Mouse (Mus musculus): ENCODE data around the gene Gm3854.
A peak's percentile ranks its signal among the peaks of the same experiment; 100 is the strongest.
"Not testable (repeated sequence)": the region's sequence is repeated elsewhere in the genome, so short reads cannot be mapped to it uniquely, and the experiment has no call there.

Gene Gm3854

DNA sequence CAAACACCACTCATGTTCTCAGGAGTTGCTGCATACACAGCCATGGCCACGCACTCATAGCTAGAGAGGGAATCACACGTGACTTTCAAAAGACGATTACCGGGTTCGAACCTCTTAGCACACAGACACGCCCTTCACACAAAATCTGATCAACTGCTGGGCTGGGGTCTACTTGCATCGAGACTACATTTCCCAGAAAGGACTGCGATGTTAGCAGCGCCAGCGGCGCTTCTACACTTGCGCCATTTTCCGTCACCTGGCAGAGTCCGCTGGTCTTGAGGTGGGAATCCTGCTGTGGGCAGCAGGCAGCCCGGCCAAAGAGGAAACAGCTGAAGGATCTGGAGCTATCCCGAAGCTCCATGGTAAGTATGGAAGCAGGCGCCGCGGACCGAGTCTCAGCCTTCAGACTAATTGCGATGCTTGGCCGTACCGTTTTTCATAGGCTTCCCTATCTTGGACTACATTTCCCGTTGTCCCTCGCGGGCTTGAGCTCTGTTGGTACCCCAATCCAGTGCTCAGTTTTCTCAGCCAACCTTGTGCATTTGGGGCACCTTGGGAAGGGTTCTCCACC is at the start of gene Gm3854:
Gene Gm3854, plus strand, starts transcription at position 259 of the 571 bp plus-strand sequence.
- peak; percentile 94 for DNase-seq (ENCODE audit: low read depth, low spot score)

DNA sequence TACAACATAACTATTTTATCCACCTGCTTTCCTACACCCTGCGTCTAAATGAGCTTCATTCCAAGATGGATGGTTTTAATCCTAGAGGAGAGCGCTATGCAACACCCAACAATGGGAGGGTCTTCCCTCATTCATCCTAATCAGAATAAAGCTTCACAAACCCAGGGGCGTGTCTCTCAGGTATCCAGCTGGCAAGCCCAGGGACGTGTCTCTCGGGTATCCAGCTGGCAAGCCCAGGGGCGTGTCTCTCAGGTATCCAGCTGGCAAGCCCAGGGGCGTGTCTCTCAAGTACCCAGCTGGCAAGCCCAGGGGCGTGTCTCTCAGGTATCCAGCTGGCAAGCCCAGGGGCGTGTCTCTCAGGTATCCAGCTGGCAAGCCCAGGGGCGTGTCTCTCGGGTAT is 42.8 kb upstream of the Gm3854 start:
- DNase-seq (ENCODE audit: low read depth, low spot score) = peak; percentile 35

DNA sequence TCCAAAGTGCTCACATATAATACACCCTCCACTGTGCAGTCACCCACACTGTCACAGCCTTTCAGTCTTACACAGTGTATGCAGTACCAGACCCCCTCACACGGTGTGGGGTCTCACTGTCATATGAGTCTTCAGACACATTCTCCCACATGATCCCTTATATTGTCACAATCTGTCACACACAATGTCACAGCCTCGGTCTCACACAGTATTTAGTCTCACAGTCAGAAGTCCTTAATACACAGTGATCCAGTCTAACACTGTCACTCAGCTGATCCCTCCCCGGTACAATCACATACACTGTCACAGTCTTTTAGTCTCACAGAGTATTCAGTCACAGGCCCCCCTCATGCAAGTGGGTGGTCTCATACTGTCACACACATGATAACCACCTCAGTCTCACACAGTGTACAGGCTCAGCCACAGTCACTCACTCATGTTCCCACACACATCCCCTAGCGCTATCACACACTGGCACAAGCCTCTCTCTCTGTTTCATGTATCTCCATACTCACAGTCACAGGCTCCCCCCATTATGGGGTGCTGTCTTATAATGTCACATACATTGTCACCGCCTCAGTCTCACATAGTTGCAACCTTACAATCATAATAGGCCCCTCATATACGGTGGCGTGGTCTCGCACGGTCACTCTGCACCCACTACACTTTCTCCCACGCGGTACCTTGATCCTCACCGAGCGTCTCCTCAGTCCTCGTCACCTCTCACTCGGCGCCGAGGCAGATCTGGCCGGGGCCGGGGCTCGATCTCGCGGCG is 12.9 kb upstream of the Gm3854 start:
- no peak for DNase-seq (ENCODE audit: low read depth, low spot score)

GRCm38 (mm10) chr7:6331233-6331956 is 12.2 kb upstream of the Gm3854 start, which contains the start of gene Zfp583:
Gene Zfp583, minus strand, starts transcription at chr7:6331285.
- peak; percentile 92 for DNase-seq (ENCODE audit: low read depth, low spot score)

- DNase-seq (ENCODE audit: low read depth, low spot score) = no peak
Observed at GRCm38 (mm10) chr7:6339865-6340264, 3.7 kb upstream of the Gm3854 start.

DNA sequence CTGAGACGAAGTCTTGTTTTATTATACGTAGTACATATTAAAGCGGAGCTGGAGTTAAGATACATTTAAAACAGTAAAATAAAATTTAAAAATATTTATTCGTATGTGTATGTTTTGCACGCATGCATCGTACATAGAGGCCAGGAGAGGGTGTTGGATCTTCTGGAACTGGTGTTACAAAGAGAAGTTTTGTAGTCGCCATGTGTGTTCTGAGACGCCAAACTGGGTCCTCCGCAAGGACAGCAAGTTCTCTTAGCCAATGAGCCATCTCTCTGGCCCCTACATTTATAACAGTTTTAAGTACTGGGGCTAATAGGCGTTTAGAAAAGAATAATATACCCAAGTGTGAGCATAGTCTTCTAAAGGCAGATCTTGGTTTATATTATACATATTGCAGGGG is 565 bp downstream of the Gm3854 start:
- DNase-seq (ENCODE audit: low read depth, low spot score) = no peak

DNA sequence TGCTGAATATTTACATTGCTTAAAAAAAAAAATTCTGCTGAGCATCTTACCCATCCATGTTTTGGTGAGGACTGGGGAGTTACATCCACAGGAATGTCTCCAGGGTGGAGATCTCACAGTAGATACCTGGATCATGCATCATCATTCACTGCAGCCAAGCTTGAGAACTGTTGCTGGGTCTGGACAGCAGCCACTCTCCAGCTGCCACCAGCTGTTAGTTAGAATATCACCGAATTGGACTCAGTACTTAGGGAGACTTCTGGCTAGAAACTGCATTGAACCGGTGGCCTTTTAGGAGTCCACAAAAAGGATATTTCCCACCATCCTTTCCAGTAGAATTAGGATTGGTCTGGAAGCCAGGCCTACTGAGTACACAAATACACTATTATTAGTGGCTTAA is 14.6 kb downstream of the Gm3854 start:
- no peak for DNase-seq (ENCODE audit: low read depth, low spot score)

- peak; percentile 47 for DNase-seq (ENCODE audit: low read depth, low spot score)
Observed at GRCm38 (mm10) chr7:6358937-6359590, 15.5 kb downstream of the Gm3854 start.

- DNase-seq (ENCODE audit: low read depth, low spot score) = no peak
Observed at GRCm38 (mm10) chr7:6360477-6361060, 17.0 kb downstream of the Gm3854 start.

DNA sequence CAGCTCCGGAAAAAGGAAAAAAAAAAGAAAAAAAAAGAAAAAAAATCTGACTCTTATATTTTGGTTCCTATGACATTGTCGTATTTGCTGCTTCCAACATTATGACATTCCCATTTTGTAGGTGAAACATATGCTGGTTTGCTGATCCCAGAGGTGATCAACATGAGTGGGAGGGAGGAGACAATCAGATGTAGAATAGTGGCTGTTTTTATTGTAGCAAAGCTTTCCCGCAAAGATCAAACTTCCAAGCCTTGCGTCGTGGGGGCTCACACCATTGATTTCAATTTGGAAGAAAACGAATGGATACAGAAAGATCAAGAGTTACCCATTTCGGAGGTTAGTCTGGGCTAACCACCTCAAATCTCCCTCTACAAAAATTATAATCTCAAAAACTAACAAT is 18.2 kb downstream of the Gm3854 start:
- no peak for DNase-seq (ENCODE audit: low read depth, low spot score)

DNA sequence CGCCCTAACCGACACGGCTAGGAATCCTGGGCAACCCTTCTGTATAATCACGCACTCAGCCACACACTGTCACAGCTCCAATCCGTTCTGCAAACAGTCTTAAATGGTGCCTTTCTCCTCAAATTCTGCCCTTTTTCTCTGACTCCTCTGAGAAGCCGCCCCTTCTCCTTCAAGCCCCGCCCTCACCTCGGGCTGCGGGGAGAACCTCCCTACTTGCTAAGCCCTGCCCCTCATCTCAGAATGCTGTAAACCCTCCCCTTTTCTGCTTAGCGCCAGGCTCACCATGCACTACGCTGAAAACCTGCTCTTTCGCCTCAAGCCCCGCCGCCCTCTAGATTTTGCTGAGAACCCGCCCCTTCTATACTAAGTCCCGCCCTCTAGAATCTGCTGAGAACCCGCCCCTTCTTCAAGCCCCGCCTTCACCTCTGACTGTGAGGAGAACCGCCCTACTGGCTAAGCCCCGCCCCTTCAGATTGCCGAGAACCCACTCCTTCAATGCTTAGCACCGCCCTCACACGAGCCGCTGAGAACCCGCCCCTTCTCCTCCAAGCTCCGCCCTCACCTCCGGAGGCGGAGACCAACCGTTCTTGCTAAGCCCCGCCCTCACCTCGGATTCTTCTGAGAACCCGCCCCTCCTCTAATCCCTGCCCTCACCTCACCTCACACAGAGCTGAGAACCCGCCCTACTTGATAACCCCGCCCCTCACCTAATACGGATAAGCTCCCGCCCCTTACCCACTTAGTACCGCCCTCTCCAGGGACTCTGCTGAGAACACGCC is 18.9 kb downstream of the Gm3854 start:
- DNase-seq (ENCODE audit: low read depth, low spot score) = peak; percentile 99

DNA sequence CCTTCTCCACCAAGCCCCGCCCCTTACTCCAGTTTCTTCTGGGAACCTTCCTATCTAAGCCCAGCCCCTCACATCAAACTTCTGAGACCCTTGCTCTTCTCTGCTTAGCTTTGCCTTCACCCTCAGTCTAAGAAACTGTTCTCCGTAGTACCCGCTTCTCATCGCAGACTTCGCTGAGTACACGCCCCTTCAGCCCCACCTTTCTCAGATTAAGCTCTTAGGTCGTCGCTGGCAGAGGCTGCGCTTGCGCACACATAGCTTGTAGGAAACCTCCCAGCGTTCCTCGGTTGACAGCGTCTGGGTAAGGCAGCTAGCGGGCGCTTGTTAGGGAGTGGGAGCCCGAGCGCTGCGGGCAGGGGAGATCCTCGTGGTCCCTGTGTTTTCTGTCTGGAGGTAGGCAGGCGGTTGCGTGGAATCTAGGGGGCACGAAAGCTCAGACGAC is 19.5 kb downstream of the Gm3854 start, which contains the start of gene Zfp78:
Gene Zfp78, plus strand, starts transcription at position 234 of the 442 bp plus-strand sequence.
- peak; percentile 97 for DNase-seq (ENCODE audit: low read depth, low spot score)

DNA sequence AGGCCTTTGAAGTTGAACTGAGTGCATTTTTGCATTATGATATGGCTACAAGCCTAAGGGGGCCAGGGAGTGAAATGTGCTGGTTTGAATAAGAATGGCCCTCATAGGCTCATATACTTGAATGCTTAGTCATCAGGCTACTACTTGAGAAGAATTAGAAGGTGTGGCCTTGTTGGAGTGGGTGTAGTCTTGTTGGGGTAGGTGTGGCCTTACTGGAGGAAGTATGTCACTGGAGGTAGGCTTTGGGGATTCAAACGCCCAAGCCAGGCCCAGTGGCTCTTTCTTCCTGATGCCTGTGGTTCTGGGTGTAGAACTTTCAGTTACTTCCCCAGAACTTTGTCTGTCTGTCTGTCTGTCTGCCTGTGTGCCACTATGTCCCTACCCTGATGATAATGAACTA is 21.2 kb downstream of the Gm3854 start:
- peak; percentile 64 for DNase-seq (ENCODE audit: low read depth, low spot score)

GRCm38 (mm10) chr7:6367185-6367584 is 23.6 kb downstream of the Gm3854 start:
- no peak for DNase-seq (ENCODE audit: low read depth, low spot score)

DNA sequence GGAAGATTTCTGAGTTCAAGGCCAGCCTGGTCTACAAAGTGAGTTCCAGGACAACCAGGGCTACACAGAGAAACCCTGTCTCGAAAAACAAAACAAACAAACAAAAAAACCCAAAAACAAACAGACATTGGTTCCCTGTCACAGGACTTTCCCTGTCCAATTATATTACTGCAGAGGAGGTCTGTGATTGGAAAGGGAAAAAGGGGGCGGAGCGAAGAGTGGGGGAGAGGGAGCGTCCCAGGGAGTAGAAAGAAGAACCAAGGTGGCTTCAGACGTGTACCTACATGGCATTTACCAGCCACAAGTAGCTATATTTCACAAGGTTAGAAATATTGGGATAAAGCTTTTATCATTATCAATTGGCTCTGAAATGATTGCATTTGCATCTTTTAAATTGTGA is 24.6 kb downstream of the Gm3854 start:
- not testable (repeated sequence) for DNase-seq (ENCODE audit: low read depth, low spot score)

DNA sequence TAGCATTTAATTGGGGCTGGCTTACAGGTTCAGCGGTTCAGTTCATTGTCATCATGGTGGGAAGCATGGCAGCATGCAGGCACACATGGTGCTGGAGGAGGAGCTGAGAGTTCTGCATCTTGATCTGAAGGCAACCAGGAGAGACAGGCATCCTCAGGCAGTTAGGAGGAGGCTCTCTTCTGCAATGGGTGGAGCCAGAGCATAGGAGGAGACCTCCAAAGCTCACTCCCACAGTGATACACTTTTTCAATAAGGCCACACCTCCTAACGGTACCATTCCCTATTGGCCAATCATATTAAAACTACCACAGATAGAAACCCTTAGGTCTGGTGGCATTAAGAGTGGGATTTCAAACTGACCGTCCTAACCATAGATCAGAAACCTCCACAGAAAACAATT is 25.9 kb downstream of the Gm3854 start:
- DNase-seq (ENCODE audit: low read depth, low spot score) = no peak

GRCm38 (mm10) chr7:6372993-6373392 is 29.4 kb downstream of the Gm3854 start:
- DNase-seq (ENCODE audit: low read depth, low spot score) = no peak

DNA sequence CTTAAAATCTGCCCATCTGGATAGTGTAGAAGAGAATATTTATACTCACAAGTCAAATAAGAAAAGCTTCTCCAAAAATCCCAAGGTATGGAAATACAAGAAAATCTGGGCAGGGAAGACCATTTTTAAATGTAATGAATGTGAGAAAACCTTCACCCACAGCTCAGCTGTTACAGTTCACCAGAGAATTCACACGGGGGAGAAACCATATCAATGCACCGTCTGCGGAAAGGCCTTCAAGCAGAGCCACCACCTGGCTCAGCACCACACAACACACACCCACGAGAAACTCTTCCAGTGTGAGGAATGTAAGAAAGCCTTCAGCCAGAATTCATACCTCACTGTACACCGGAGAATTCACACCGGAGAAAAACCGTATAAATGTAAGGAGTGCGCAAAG is 34.9 kb downstream of the Gm3854 start:
- no peak for DNase-seq (ENCODE audit: low read depth, low spot score)

DNA sequence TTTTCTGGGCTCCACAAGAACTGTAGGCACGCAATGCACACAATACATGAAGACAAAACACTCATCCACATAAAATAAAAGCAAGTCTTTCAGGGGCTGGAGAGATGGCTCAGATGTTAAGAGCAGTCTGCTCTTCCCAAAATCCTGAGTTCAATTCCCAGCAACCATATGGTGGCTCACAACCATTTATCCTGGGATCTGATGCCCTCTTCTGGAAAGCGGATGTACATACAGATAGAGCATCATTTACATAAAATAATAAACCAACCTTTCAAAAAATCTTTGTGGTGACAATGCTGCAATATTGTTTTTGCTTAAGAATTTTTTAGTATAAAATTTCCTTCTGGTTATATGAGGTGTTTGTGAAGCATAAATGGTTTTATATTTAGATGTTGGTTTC is 37.9 kb downstream of the Gm3854 start:
- DNase-seq (ENCODE audit: low read depth, low spot score) = peak; percentile 36

GRCm38 (mm10) chr7:6383044-6383455 is 39.5 kb downstream of the Gm3854 start, which contains the start of gene Zfp28:
Gene Zfp28, plus strand, starts transcription at chr7:6383295.
- DNase-seq (ENCODE audit: low read depth, low spot score) = peak; percentile 98

DNA sequence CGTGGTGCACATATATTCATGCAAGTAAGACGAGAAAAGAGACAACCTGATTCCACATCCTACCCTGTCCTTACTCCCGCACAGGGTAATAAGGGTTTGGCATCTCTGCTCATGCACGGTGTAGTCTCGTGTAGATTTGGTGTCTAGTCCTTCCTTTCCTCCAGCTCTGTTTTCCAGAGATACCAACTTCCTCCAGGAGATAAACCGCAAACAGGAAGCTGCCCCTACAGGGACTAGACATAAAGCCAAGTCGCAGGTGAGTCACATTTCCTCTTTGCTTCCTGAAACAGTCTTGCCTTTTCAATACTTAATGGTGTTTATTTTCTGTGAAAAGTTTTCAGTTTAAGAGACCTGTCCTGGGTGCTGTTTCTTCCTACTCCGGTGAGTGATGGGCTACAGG is 40.5 kb downstream of the Gm3854 start:
- no peak for DNase-seq (ENCODE audit: low read depth, low spot score)
